Mouse (Mus musculus): ENCODE data around the gene Dock1.

GRCm38 (mm10) chr7:135010997-135011396, 340.5 kb downstream of the Dock1 start:
- TF ChIP-seq CTCF (IDR thresholded peaks at IDR 0.05; ENCODE audit: low read depth, low read length), result no peak
- no peak for TF ChIP-seq EP300 (IDR thresholded peaks at IDR 0.05; ENCODE audit: insufficient read depth, low read depth, low read length)
